Mouse (Mus musculus) forebrain, embryonic 10.5 days (tissue): ENCODE measurements at regions not wholly inside any gene's neighbourhood (a gene's known extent, or its start where the extent isn't known, plus 50 kb on each side); places are given as distances from the start of the nearest gene placed in this dataset.

ENCODE experiments used
- DNase-seq: peaks from one replicate; pipeline ENCODE4 v3.0.0-alpha.2; 2017; ENCODE audit warnings: low spot score; ENCODE audit errors: extremely low spot score
- H3K27ac ChIP-seq: fragments of 300-500 bp; sonication (generic); 2 replicates; pipeline ENCODE4 v1.5.1; 2016; ENCODE audit warnings: mild to moderate bottlenecking
- H3K27me3 ChIP-seq: fragments of 300-500 bp; sonication (generic); 2 replicates; pipeline ENCODE4 v1.6.1; 2016; ENCODE audit warnings: mild to moderate bottlenecking; ENCODE audit not compliant: poor library complexity, severe bottlenecking
- H3K36me3 ChIP-seq: fragments of 300-500 bp; sonication (generic); replicated peaks from 2 replicates; pipeline ENCODE4 v1.6.1; 2016; ENCODE audit warnings: mild to moderate bottlenecking, moderate library complexity
- H3K4me1 ChIP-seq: fragments of 300-500 bp; sonication (generic); 2 replicates; pipeline ENCODE4 v1.6.1; 2016
- H3K4me3 ChIP-seq: fragments of 300-500 bp; sonication (generic); 2 replicates; pipeline ENCODE4 v1.5.1; 2016; ENCODE audit warnings: mild to moderate bottlenecking, moderate library complexity
- H3K9me3 ChIP-seq: fragments of 300-500 bp; sonication (generic); 2 replicates; pipeline ENCODE4 v1.6.1; 2016; ENCODE audit warnings: mild to moderate bottlenecking, moderate library complexity
- WGBS: fragments of 180-500 bp; shearing (Covaris S2); methylation state at CpG from one replicate; pipeline ENCODE4 v1.1.7; 2016; 5-methylcytosine and 5-hydroxymethylcytosine counted together

DNA sequence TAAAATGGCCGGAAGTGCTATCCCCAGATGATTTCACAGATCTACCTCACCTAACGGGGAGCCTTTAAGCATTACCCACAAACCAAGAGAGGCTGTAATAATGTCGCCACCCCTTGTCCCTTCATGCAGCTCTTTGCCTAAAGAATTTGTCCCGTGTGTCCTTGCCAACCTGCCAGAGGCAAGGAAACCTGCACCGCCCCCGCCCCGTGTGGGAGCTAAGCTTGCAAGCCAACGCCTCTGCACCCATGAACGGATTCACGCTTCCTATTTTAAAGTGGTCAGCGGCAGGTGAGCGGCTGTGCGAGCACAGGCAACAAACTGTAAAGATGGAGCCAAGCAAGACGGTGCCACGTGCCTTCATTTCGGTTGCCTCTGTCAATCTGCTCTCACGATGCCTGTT, 63.1 kb downstream of the Gm11011 start:
- 91% methylated on average over 17 of the region's 17 CpGs for WGBS
- Histone ChIP-seq H3K27ac (no peak overlapping the region), H3K27me3 (no peaks in the 10 kb centered on the region), H3K36me3 (no peaks in the 10 kb centered on the region), H3K9me3 (no peaks in the 10 kb centered on the region), H3K4me3 (no peak overlapping the region), H3K4me1 (no peaks in the 10 kb centered on the region)
- no peak for DNase-seq

- DNase-seq: no peak
- Histone ChIP-seq H3K4me3 (no peak overlapping the region), H3K9me3 (no peaks in the 10 kb centered on the region), H3K27me3 (no peaks in the 10 kb centered on the region), H3K36me3 (no peaks in the 10 kb centered on the region), H3K27ac (no peak overlapping the region), H3K4me1 (peaks cover 10% of the 10 kb centered on the region; the same call in 1 of the 2 replicates)
- WGBS: 81% methylated on average over 9 of the region's 9 CpGs
Measured at GRCm38 (mm10) chr2:169519941-169520340, 67.6 kb downstream of the Gm11011 start.

GRCm38 (mm10) chr2:169515350-169515749, 72.2 kb downstream of the Gm11011 start:
- no peak overlapping the region; the same call in 1 of the 2 replicates for H3K27ac ChIP-seq
- H3K4me1 ChIP-seq: peaks cover 10% of the 10 kb centered on the region; the same call in 1 of the 2 replicates
- H3K36me3 ChIP-seq: no peaks in the 10 kb centered on the region
- 0 out of 2 replicates have a peak, but pooled peaks cover under 1% of the 10 kb centered on the region for H3K27me3 ChIP-seq
- H3K9me3 ChIP-seq: no peaks in the 10 kb centered on the region
- WGBS: 83% methylated on average over 11 of the region's 11 CpGs
- H3K4me3 ChIP-seq: no peak overlapping the region
- no peak for DNase-seq

DNA sequence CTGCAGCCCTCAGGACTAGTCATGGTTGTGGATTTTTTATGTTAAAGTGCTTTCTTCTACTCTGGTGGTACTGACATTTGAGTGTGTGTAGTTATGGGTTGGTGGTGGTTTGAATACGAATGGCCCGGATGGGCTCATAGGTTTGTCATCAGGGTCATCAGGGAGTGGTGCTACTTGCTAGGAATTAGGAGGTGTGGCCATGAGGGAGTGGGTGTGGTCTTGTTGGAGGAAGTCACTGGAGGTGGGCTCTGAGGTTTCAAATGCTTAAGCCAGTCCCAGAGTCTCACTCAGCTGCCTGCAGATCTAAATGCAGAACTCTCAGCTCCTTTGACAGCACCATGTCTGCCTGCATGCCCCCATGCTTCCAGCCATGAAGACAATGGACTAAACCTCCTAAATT, 76.8 kb downstream of the Gm11011 start:
- DNase-seq: no peak
- 95% methylated on average over 2 of the region's 2 CpGs for WGBS
- no peak overlapping the region for H3K27ac ChIP-seq

DNA sequence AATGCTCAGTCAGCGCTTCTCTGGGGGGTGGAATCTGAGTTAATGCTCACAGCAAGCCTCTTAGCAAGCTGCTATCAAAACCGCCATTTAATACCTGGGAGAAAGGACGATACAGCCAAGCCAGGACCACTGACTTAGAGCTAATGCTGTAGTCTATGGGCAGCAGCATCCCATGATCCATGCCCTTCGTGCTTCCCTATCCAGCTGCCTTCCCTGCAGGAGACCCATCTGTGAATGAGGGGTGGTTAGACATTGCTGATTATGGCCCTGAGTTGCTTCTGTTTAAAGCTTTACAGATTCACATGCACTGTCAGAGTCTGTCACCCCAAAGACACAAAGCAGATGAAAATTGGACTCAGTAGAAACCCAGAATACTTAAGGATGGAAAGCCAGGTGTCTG, 78.1 kb downstream of the Gm11011 start:
- WGBS: 85% methylated on average over 4 of the region's 4 CpGs
- Histone ChIP-seq H3K27me3 (0 out of 2 replicates have a peak, but pooled peaks cover 3% of the 10 kb centered on the region), H3K4me3 (no peak overlapping the region), H3K27ac (no peak overlapping the region), H3K36me3 (no peaks in the 10 kb centered on the region), H3K4me1 (peaks cover 12% of the 10 kb centered on the region), H3K9me3 (no peaks in the 10 kb centered on the region)
- no peak for DNase-seq

More for the DNA sequence above, 76.8 kb downstream of the Gm11011 start:
- no peaks in the 10 kb centered on the region for H3K9me3 ChIP-seq
- no peak overlapping the region for H3K4me3 ChIP-seq
- 0 out of 2 replicates have a peak, but pooled peaks cover 3% of the 10 kb centered on the region for H3K27me3 ChIP-seq
- H3K4me1 ChIP-seq: peaks cover 2% of the 10 kb centered on the region; the same call in 1 of the 2 replicates
- H3K36me3 ChIP-seq: no peaks in the 10 kb centered on the region

GRCm38 (mm10) chr2:169504416-169505057, 83.0 kb downstream of the Gm11011 start:
- peak; percentile 33 for DNase-seq
- H3K9me3 ChIP-seq: no peaks in the 10 kb centered on the region
- no peaks in the 10 kb centered on the region; the same call in 1 of the 2 replicates for H3K27me3 ChIP-seq
- peaks cover 21% of the 10 kb centered on the region for H3K4me1 ChIP-seq
- peak overlapping the region; percentile 60; the same call in 1 of the 2 replicates for H3K27ac ChIP-seq
- no peaks in the 10 kb centered on the region for H3K36me3 ChIP-seq
- 57% methylated on average over 11 of the region's 11 CpGs for WGBS
- no peak overlapping the region for H3K4me3 ChIP-seq

GRCm38 (mm10) chr2:169503598-169503958, 84.0 kb downstream of the Gm11011 start:
- Histone ChIP-seq H3K27me3 (no peaks in the 10 kb centered on the region; the same call in 1 of the 2 replicates), H3K36me3 (no peaks in the 10 kb centered on the region), H3K9me3 (no peaks in the 10 kb centered on the region), H3K4me3 (no peak overlapping the region), H3K4me1 (peaks cover 21% of the 10 kb centered on the region), H3K27ac (no peak overlapping the region)
- WGBS: 88% methylated on average over 6 of the region's 6 CpGs
- no peak for DNase-seq

DNA sequence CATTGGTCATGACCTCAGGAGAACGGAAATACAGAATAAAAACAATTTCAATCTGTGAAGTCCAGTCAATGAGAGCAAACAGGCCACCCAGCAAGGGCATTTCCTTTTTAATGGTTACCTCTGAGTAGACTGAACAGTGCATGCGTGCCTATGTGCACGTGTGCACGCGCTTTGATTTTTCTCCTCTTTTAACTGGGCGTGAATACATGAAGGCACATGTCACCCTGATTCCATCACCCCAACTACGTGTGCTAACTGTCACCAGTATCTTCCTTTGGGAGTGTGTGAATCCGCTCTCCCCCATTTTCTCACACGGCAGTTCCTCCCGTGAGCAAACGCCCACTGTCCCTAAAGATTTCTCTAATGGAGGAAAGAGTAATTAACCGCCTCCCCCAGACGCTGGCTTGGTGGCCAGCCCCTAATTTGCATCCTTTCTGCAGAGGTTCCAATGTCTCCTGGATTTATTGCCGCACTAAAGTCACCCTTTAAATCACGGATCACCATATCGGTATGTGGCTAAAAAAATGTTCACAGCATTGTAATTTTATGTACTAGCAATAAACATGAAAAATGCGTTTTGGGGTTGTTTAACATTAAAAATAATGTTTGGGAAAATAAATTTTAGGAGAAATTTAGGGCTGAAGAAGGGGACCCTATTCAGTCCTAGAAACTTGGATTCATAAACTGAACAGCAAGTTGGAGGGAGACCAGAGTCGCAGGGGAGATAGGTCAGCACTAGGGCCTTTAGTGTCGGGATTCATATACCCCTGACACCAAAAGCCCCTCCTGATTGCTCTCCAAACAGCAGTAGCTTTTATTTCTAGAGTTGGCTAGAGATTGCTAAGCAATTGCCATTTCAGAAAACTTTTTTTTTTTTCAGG, 84.6 kb downstream of the Gm11011 start:
- Histone ChIP-seq H3K36me3 (no peaks in the 10 kb centered on the region), H3K4me3 (no peak overlapping the region), H3K9me3 (no peaks in the 10 kb centered on the region), H3K4me1 (peaks cover 21% of the 10 kb centered on the region), H3K27me3 (no peaks in the 10 kb centered on the region; the same call in 1 of the 2 replicates), H3K27ac (no peak overlapping the region)
- no peak for DNase-seq
- WGBS: 86% methylated on average over 19 of the region's 19 CpGs

GRCm38 (mm10) chr2:169501736-169502340, 85.7 kb downstream of the Gm11011 start:
- no peak for DNase-seq
- Histone ChIP-seq H3K27me3 (no peaks in the 10 kb centered on the region; the same call in 1 of the 2 replicates), H3K9me3 (no peaks in the 10 kb centered on the region), H3K36me3 (no peaks in the 10 kb centered on the region), H3K4me3 (no peak overlapping the region), H3K27ac (no peak overlapping the region), H3K4me1 (peaks cover 21% of the 10 kb centered on the region)
- WGBS: 87% methylated on average over 11 of the region's 11 CpGs

DNA sequence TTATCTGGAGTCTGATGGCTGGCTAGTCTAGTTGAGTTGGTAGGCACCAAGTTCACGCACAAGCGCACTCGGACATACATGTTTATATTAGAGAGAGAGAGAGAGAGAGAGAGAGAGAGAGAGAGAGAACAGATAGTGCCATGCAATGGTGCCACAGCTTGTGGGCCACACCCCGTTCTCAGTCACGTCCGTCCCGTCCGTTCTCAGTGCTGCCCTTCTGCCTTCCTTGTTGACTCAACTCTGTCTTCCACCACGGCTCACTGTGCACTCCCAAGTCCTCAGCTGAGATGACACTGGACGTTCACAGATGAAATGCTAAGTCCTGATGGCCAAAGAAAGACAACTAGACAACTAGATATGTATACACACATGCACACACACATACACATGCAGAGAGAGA, 92.2 kb downstream of the Gm11011 start:
- H3K36me3 ChIP-seq: no peaks in the 10 kb centered on the region
- H3K9me3 ChIP-seq: no peaks in the 10 kb centered on the region
- 92% methylated on average over 10 of the region's 10 CpGs for WGBS
- H3K4me1 ChIP-seq: peaks cover 18% of the 10 kb centered on the region
- no peaks in the 10 kb centered on the region for H3K27me3 ChIP-seq
- DNase-seq: no peak
- no peak overlapping the region for H3K27ac ChIP-seq
- no peak overlapping the region for H3K4me3 ChIP-seq

DNA sequence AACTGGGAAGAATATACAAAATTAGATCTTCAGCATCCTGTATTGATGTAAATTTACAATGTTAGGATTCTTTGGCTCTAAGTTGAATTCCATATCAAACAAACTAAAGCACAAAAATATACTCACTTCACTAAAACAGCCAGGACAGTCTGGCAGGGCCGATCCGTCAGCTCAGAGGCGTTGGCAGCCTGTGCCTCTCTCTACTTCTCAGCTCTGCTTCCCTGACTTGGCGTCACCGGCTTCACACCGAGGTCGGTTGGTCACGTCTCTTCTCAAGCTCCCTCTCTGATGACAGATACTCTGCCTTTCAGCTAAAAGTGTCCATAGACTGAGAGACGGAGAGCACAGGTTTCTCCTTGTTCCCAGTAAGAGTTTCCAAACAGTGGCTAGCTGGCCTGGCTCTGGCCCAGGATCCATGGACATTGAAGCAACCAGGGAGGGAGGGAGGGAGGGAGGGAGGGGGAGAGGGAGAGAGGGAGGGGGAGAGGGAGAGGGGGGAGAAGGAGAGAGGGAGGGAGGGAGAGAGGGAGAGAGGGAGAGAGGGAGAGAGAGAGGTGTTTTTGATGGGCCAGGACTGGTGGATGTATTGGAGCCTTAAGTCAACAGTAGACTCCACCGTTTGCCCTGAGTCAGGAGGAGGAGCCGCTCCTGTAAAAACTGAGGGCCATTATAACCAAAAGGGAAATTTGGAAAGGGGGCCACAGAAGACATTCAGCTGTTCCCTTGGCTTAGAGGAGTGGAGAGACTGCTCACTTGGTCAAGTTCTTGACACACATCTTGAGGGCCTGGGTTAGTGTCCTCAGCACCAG, 92.8 kb downstream of the Gm11011 start:
- WGBS: 91% methylated on average over 11 of the region's 11 CpGs
- no peak overlapping the region for H3K27ac ChIP-seq
- H3K36me3 ChIP-seq: no peaks in the 10 kb centered on the region
- H3K27me3 ChIP-seq: no peaks in the 10 kb centered on the region
- H3K9me3 ChIP-seq: no peaks in the 10 kb centered on the region
- peaks cover 18% of the 10 kb centered on the region for H3K4me1 ChIP-seq
- DNase-seq: no peak
- no peak overlapping the region for H3K4me3 ChIP-seq

GRCm38 (mm10) chr2:169493609-169494275, 93.8 kb downstream of the Gm11011 start:
- Histone ChIP-seq H3K9me3 (no peaks in the 10 kb centered on the region), H3K27ac (no peak overlapping the region), H3K36me3 (no peaks in the 10 kb centered on the region), H3K4me3 (no peak overlapping the region), H3K27me3 (no peaks in the 10 kb centered on the region), H3K4me1 (peaks cover 18% of the 10 kb centered on the region)
- 84% methylated on average over 16 of the region's 16 CpGs for WGBS
- DNase-seq: no peak
